Mouse (Mus musculus) hindbrain, embryonic 14.5 days (tissue): ENCODE measurements around the gene Rgs9bp. TPM values are rescaled to one million over a fixed set of nuclear protein-coding genes. Genes with fewer than 3 reads are reported as not detected.
"Not testable (repeated sequence)": the region's sequence is repeated elsewhere in the genome, so short reads cannot be mapped to it uniquely, and the experiment has no call there.

Experiments used
- ATAC-seq: fragments of 200-750 bp; cut with Nextera tagmentation; 2 replicates; pipeline ENCODE4 v1.8.0; 2017; ENCODE audit warnings: moderate number of reproducible peaks, mild to moderate bottlenecking, moderate TSS enrichment, moderate library complexity; ENCODE audit not compliant: low FRiP score
- DNase-seq: peaks from one replicate; pipeline ENCODE4 v3.0.0-alpha.2; 2015; ENCODE audit warnings: low spot score
- H3K27ac ChIP-seq: fragments of 300-500 bp; sonication (generic); 2 replicates; pipeline ENCODE4 v1.5.1; 2014; ENCODE audit warnings: mild to moderate bottlenecking, moderate library complexity
- H3K27me3 ChIP-seq: fragments of 300-500 bp; sonication (generic); 2 replicates; pipeline ENCODE4 v1.6.1; 2014; ENCODE audit warnings: mild to moderate bottlenecking, low read length, mixed read lengths; ENCODE audit not compliant: control insufficient read depth, insufficient read depth
- H3K36me3 ChIP-seq: fragments of 300-500 bp; sonication (generic); replicated peaks from 2 replicates; pipeline ENCODE4 v1.6.1; 2014; ENCODE audit not compliant: control insufficient read depth, insufficient read depth
- H3K4me1 ChIP-seq: fragments of 300-500 bp; sonication (generic); replicated peaks from 2 replicates; pipeline ENCODE4 v1.6.1; 2014; ENCODE audit warnings: antibody characterized with exemption, low read length, mixed read lengths; ENCODE audit not compliant: control insufficient read depth, insufficient read depth
- H3K4me2 ChIP-seq: fragments of 300-500 bp; sonication (generic); replicated peaks from 2 replicates; pipeline ENCODE4 v1.6.1; 2014; ENCODE audit warnings: mild to moderate bottlenecking, moderate library complexity
- H3K4me3 ChIP-seq: fragments of 300-500 bp; sonication (generic); replicated peaks from 2 replicates; pipeline ENCODE4 v1.5.1; 2014; ENCODE audit warnings: mild to moderate bottlenecking, low read length
- H3K9ac ChIP-seq: fragments of 300-500 bp; sonication (generic); 2 replicates; pipeline ENCODE4 v1.6.1; 2014
- H3K9me3 ChIP-seq: fragments of 300-500 bp; sonication (generic); 2 replicates; pipeline ENCODE4 v1.6.1; 2016; ENCODE audit warnings: low read length; ENCODE audit not compliant: control insufficient read depth
- WGBS: fragments of 180-500 bp; shearing (Covaris S2); extraction: QIAGEN DNeasy Blood & Tissue Kit; methylation state at CpG from one replicate; pipeline ENCODE4 v1.1.7; 2014; 5-methylcytosine and 5-hydroxymethylcytosine counted together
- polyA plus RNA-seq: library from polyadenylated mRNA; unstranded; fragments of >200 nt; fragmentation: Nextera tagmentation; extraction: Ambion mirVana; gene quantifications from 2 replicates; pipeline ENCODE4 v1.2.1, GENCODE M21; 2014

Rgs9bp gene
- polyA plus RNA-seq, 1 experiment from 2014 or later, result 0.04 TPM

GRCm38 (mm10) chr7:35564872-35565271 is 20.5 kb downstream of the Rgs9bp start:
- H3K9me3 ChIP-seq, H3K9ac ChIP-seq, H3K36me3 ChIP-seq, H3K4me3 ChIP-seq, H3K27me3 ChIP-seq, H3K4me1 ChIP-seq, H3K27ac ChIP-seq, DNase-seq, ATAC-seq, H3K4me2 ChIP-seq: not testable (repeated sequence)
- 88% methylated on average over 10 of the region's 10 CpGs for WGBS

- no peaks in the 10 kb centered on the region for H3K9me3 ChIP-seq
- H3K4me2 ChIP-seq, result no peak overlapping the region
- no peak overlapping the region for H3K4me3 ChIP-seq
- H3K36me3 ChIP-seq, result no peaks in the 10 kb centered on the region
- no peaks in the 10 kb centered on the region for H3K27me3 ChIP-seq
- no peak for DNase-seq
- no peak overlapping the region for H3K9ac ChIP-seq
- 91% methylated on average over 2 of the region's 2 CpGs for WGBS
- no peaks in the 10 kb centered on the region for H3K4me1 ChIP-seq
- no peak for ATAC-seq
- no peak overlapping the region for H3K27ac ChIP-seq
These were observed 21.1 kb downstream of the Rgs9bp start for GRCm38 (mm10) chr7:35564067-35564865.

GRCm38 (mm10) chr7:35563071-35563470 is 22.3 kb downstream of the Rgs9bp start:
- DNase-seq (no peak), ATAC-seq (no peak)
- H3K36me3 ChIP-seq, result no peaks in the 10 kb centered on the region
- H3K27me3 ChIP-seq, result no peaks in the 10 kb centered on the region
- no peak overlapping the region for H3K27ac ChIP-seq
- no peaks in the 10 kb centered on the region for H3K9me3 ChIP-seq
- H3K4me2 ChIP-seq, result no peak overlapping the region
- H3K9ac ChIP-seq, result no peak overlapping the region
- no peaks in the 10 kb centered on the region for H3K4me1 ChIP-seq
- 78% methylated on average over 11 of the region's 11 CpGs for WGBS
- no peak overlapping the region for H3K4me3 ChIP-seq

GRCm38 (mm10) chr7:35559838-35560237 is 25.5 kb downstream of the Rgs9bp start:
- no peak overlapping the region for H3K27ac ChIP-seq
- DNase-seq (no peak), ATAC-seq (no peak)
- H3K9me3 ChIP-seq, result no peaks in the 10 kb centered on the region
- 93% methylated on average over 3 of the region's 3 CpGs for WGBS
- H3K4me2 ChIP-seq, result no peak overlapping the region
- H3K36me3 ChIP-seq, result no peaks in the 10 kb centered on the region
- H3K4me3 ChIP-seq, result no peak overlapping the region
- peaks cover 6% of the 10 kb centered on the region for H3K4me1 ChIP-seq
- H3K27me3 ChIP-seq, result no peaks in the 10 kb centered on the region
- H3K9ac ChIP-seq, result no peak overlapping the region

- H3K4me1 ChIP-seq, result peaks cover 13% of the 10 kb centered on the region
- H3K4me2 ChIP-seq, result no peak overlapping the region
- no peaks in the 10 kb centered on the region for H3K36me3 ChIP-seq
- H3K9ac ChIP-seq, result no peak overlapping the region
- no peak overlapping the region for H3K27ac ChIP-seq
- DNase-seq (no peak), ATAC-seq (no peak)
- no peaks in the 10 kb centered on the region for H3K27me3 ChIP-seq
- no peaks in the 10 kb centered on the region for H3K9me3 ChIP-seq
- no peak overlapping the region for H3K4me3 ChIP-seq
- 49% methylated on average over 2 of the region's 2 CpGs for WGBS
These were observed 26.7 kb downstream of the Rgs9bp start for GRCm38 (mm10) chr7:35558681-35559080.

- no peaks in the 10 kb centered on the region for H3K27me3 ChIP-seq
- DNase-seq, result no peak
- H3K27ac ChIP-seq, result no peak overlapping the region
- WGBS, result 88% methylated on average over 3 of the region's 3 CpGs
- H3K36me3 ChIP-seq, result no peaks in the 10 kb centered on the region
- ATAC-seq, result no peak
- no peak overlapping the region for H3K4me3 ChIP-seq
- no peak overlapping the region for H3K4me2 ChIP-seq
- H3K9me3 ChIP-seq, result no peaks in the 10 kb centered on the region
- H3K9ac ChIP-seq, result no peak overlapping the region
- peaks cover 13% of the 10 kb centered on the region for H3K4me1 ChIP-seq
These were observed 27.8 kb downstream of the Rgs9bp start for GRCm38 (mm10) chr7:35557577-35557976.

GRCm38 (mm10) chr7:35556905-35557304 is 28.5 kb downstream of the Rgs9bp start:
- WGBS, result 89% methylated on average over 5 of the region's 5 CpGs
- Histone ChIP-seq H3K36me3 (no peaks in the 10 kb centered on the region), H3K27me3 (no peaks in the 10 kb centered on the region), H3K4me2 (no peak overlapping the region), H3K9me3 (no peaks in the 10 kb centered on the region), H3K27ac (no peak overlapping the region), H3K9ac (no peak overlapping the region), H3K4me3 (no peak overlapping the region), H3K4me1 (peaks cover 13% of the 10 kb centered on the region)
- ATAC-seq, result no peak
- DNase-seq, result no peak

- H3K9ac ChIP-seq, result peak within 1 kb of the TSS; percentile 96
- no peaks in the 10 kb centered on the region for H3K27me3 ChIP-seq
- H3K4me3 ChIP-seq, result peak within 1 kb of the TSS; percentile 74
- H3K36me3 ChIP-seq, result no peaks in the 10 kb centered on the region; the same call in 1 of the 2 replicates
- H3K9me3 ChIP-seq, result no peaks in the 10 kb centered on the region
- 71% methylated on average over 4 of the region's 4 CpGs for WGBS
- H3K4me1 ChIP-seq, result peaks cover 13% of the 10 kb centered on the region
- no peak for DNase-seq
- peak within 1 kb of the TSS; percentile 97 for H3K27ac ChIP-seq
- peak within 1 kb of the TSS; percentile 97 for H3K4me2 ChIP-seq
- ATAC-seq, result no peak
These were observed 29.2 kb downstream of the Rgs9bp start, which contains the start of gene Nudt19 for GRCm38 (mm10) chr7:35556205-35556603. TSS of gene Nudt19 (minus strand) at chr7:35556304.

GRCm38 (mm10) chr7:35555224-35556204 is 29.9 kb downstream of the Rgs9bp start:
- WGBS, result under 1% methylated on average over 93 of the region's 93 CpGs
- peak; percentile 95 for ATAC-seq
- H3K27me3 ChIP-seq, result no peaks in the 10 kb centered on the region
- H3K4me3 ChIP-seq, result peak overlapping the region; percentile 74
- H3K9ac ChIP-seq, result peak overlapping the region; percentile 96
- no peaks in the 10 kb centered on the region for H3K9me3 ChIP-seq
- peaks cover 13% of the 10 kb centered on the region for H3K4me1 ChIP-seq
- peak overlapping the region; percentile 97 for H3K27ac ChIP-seq
- peaks cover 2% of the 10 kb centered on the region; the same call in 1 of the 2 replicates for H3K36me3 ChIP-seq
- H3K4me2 ChIP-seq, result peak overlapping the region; percentile 97
- peak; percentile 92 for DNase-seq
